Mouse (Mus musculus) lung, adult 2 months (tissue): ENCODE data around the gene Calm3.

ENCODE experiments used
- CTCF ChIP-seq: fragments of 200-500 bp; IDR thresholded peaks from 2 replicates; pipeline ENCODE4 v1.5.1; 2011; ENCODE audit warnings: mild to moderate bottlenecking, low read length, control low read depth; ENCODE audit not compliant: insufficient read depth
- POLR2A ChIP-seq: fragments of 200-500 bp; IDR thresholded peaks from 2 replicates; pipeline ENCODE4 v1.6.1; 2011; ENCODE audit warnings: low read depth, mild to moderate bottlenecking, control low read depth, low read length, borderline replicate concordance; ENCODE audit errors: extremely low read depth

DNA sequence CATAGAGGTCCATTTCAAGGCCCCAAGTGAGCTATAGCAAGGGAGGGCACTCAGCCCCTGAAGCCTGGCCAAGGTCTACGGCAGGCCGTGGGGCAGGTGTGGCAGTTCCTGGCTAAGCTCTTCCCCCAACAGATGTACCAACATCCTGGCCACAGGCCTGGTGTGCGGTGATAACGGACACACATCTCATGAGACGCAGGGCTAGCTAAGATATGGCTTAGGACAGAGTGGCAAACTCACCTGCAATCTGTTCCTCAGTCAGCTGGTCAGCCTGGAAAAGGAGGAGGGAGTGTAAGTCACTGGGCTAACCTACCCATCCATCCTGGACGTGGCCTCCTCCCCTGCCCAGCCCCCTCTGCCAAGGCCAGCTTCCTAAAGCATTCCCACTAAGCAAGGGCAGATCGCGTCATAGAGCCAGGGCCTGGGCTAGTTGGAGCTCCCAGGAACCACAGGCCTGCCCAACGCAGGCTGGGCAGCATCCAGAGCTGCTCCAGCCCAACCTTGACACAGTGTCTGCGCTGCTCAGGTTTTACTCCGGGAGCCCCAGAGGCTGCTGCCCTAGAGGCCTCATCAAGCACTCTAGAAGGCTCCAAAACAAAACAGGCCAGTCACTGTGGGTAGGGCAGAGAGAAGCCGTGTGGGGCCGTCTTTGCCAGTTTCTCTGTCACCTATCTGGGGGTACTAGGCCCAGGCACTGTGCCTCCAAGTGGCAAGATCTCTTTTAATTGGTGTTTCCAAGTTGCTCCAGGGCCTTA is 4.3 kb downstream of the Calm3 start:
- TF ChIP-seq POLR2A (no peak), CTCF (no peak)
